Mouse (Mus musculus) adrenal gland, postnatal 25 days (tissue): ENCODE results near the gene Tmc7. TPM values are rescaled to one million over a fixed set of nuclear protein-coding genes. Genes with fewer than 3 reads are reported as not detected.

ENCODE experiments used
- DNase-seq: peaks from one replicate; pipeline ENCODE4 v3.0.0; 2021; ENCODE audit warnings: mixed read lengths
- total RNA-seq: library from RNA; stranded (reverse); gene quantifications from 2 replicates; pipeline ENCODE4 v1.2.3, GENCODE M21; 2021

Gene Tmc7
- total RNA-seq, 1 experiment from 2014 or later = 0.52 TPM

DNA sequence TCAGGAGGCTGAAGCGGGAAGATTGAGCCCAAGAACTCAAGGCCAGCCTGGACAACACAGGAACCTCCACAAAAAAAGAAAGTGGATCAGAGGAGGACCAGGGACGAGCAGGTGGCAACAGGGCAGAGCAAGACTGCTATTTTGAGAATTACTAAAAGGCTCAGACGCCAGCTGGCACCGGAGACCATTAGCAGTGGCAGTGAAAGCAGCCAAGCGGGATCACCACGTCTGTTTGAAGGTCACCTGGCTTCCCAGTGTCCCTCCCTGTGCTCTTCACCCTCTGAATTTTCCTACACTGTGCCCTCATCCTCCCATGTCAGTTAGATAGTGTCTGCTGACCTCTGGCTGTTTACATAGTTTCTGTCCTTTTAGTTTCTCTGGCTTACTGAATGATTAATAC is 1.3 kb upstream of the Tmc7 start:
- peak; percentile 24 for DNase-seq

GRCm38 (mm10) chr7:118584926-118585325 is 390 bp upstream of the Tmc7 start:
- no peak for DNase-seq

GRCm38 (mm10) chr7:118583821-118584220 is 715 bp downstream of the Tmc7 start:
- no peak for DNase-seq

DNA sequence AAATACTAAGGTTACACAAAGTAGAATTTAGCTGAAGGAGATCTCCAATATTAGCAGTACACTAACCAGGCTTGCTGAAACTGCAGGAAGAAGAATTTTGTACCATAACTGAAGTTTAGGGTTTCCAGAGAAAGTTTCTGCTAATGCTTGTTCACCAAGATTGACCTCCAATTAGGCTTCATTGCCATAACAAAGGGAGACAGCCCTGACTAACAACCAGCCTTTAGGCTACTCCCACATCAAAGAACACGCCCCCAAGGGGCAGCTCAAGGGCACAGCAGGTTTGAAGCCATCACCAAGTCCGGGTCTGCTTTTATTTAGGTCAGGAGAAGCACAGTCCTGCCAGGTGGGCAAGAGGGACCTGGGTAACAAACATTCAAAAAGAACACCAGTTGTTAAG is 4.6 kb downstream of the Tmc7 start:
- no peak for DNase-seq

- DNase-seq = no peak
Observed at GRCm38 (mm10) chr7:118578269-118578668, 6.3 kb downstream of the Tmc7 start.

DNA sequence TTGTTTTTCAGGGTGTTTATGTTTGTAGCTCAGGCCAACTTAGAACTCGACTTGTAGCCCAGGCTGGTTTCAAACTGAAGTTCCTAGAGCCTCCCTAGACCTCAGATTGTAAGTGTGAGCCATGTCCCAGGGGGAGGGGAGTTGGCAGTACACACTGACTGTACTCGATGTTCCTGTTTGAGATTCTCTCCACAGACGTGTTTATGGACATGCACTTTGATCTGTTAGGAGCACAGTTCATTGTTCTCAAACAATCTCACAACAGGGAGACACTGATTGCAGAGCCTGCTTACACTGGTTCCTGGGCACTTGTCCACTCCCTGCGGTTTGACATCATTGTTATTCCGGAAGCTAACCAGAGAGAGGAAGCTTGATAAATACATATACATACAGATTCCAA is 12.5 kb downstream of the Tmc7 start:
- no peak for DNase-seq

- no peak for DNase-seq
Observed at GRCm38 (mm10) chr7:118571350-118571749, 13.2 kb downstream of the Tmc7 start.

DNA sequence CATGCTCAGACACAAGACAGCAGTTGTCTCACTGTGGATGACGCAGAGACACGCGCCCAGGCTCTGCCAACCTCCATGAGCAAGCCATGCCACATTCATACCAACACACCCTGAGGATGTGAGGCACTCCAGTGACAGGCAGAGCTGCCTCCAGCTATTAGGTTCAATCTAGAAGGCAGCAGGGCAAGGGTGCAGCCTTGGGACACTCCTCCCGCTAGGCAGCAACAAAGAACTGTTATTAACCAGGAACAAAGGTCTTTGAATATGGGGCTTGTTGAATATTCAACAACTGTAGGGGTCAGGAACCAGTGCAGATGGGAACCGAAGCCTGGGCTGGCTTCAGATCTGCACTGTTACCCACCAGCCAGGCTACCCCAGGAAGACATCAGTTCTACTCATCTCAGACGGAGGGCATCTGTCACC is 15.4 kb downstream of the Tmc7 start:
- no peak for DNase-seq

DNA sequence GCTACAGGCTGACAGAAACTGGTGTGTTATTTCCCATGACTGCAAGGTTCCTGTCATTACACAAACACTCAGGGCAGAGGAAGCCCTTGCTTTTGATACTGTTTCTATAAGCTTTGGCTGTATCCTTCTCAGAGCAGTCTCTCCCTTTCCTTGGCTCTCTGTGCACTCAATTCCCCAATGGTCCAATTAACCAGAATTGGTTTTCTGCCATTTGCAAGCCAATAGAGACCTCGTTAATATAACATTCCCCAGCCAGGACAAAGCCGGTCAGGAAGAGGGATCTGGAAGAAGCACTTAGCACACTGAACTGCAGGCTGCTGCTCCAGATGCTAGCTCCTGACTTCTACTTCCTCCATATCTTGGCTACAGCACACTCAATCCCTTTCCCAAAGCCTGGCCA is 30.2 kb downstream of the Tmc7 start:
- no peak for DNase-seq

DNA sequence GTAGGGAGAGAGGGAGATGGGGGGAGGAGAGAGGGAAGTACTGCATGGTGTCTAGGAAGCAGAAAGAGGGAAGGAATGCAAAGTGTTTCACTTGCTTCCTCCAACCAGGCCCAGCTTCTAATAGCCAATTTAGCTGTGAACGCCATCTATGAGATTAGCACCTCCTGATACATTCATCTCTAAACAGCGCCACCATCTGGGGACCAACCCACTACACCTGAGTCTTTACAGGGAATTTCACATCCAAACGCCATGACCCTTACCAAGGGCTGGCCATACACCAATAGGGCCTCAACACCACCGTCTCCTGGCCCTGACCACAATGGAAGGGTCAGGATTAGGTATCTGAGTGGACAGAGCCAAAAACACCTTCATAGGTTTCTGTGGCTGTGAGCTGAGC is 30.7 kb downstream of the Tmc7 start:
- DNase-seq = no peak

- no peak for DNase-seq
Observed at GRCm38 (mm10) chr7:118547451-118547850, 37.1 kb downstream of the Tmc7 start.

GRCm38 (mm10) chr7:118544128-118544527 is 40.4 kb downstream of the Tmc7 start:
- no peak for DNase-seq

DNA sequence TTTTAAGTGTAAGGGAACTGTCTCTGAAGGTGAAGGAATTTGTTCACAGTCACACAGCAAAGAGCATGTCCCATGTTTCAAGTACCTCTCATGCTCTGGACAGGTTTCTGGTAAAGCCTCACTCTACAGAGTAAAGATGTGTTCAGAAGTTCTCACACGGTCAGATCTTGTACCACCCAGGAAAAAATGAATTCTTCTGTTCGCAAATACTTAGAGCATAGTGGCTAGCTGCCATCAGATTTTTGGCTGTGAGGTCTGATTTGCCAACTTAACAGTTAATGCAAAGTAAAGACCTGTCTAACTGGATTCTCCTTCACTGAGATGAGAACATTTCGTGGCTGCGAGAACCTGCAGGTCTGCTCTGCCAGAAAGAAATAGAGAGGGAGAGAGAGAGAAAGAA is 49.5 kb downstream of the Tmc7 start:
- DNase-seq = no peak

GRCm38 (mm10) chr7:118534326-118534725 is 50.2 kb downstream of the Tmc7 start:
- no peak for DNase-seq

DNA sequence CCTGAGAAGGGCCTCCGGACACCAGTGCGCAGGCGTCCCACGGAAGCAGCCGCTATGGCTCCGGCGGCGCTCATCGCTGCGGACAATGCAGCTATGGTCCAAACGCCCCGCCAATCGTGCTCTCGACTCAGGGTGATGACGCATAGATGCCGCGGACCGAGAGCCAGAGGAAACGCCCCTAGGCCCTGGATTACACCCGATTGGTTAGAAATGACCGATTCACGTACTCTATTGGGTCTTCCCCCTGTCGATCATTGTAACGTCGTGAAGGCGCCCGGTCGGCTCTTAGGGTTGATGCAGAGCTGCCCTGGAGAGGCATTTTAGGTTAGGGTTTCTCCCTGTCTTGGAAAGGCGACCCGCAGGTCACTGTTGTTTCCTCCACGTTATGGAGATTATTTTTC is 51.4 kb downstream of the Tmc7 start, which contains the start of gene Coq7:
TSS of gene Coq7 (minus strand) at position 179 of the 401 bp plus-strand sequence.
- peak; percentile 89 for DNase-seq

DNA sequence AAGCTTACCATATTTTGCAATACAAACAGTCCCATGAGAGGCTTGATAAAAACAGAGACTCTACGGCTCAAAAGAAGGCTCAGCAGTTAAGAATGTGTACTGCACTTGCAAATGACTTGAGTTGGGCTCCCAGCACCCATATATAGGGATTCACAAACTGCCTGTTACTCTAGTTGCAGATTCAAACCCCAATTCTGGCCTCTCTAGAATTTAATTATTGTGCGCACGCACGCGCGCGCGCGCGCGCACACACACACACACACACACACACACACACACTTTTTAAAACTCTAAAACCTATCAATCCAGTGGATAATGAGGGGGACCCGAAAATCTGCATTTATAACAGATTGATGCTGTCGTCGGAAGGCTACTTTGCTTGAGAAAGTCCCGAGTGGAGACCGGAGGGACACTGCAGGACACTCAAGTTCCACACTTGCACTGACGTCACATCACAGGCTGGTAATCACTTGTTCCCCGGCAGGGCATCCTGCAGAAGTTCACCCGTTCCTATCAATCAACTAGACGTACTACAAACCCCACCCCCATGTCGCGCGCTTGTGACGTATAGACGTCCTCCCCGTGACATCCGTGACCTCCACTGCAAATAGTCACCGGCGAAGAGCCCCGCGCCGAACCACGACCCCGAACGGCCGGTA is 51.9 kb downstream of the Tmc7 start:
- DNase-seq = peak; percentile 97

GRCm38 (mm10) chr7:118526967-118527366 is 57.6 kb downstream of the Tmc7 start:
- no peak for DNase-seq

- no peak for DNase-seq
Observed at GRCm38 (mm10) chr7:118522077-118522476, 62.5 kb downstream of the Tmc7 start.

DNA sequence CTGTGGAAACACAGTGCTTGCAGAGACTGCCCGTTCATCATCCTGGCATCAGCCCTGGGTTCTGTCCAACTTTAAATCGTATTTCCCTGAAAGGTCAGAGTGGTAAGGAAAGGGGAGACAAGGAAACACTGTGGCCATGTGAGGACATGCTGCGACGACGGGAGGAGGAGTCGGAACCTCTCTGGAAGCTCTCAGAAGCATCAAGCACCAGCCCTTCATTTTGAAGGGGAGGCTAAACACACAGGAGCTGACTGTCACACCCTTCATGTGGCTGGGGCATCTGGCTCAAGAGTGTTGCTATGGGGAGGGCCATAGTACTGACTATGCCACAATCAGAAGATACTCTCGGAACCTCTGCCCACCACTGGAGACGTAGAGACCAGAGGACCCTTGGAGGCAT is 64.9 kb downstream of the Tmc7 start:
- no peak for DNase-seq

DNA sequence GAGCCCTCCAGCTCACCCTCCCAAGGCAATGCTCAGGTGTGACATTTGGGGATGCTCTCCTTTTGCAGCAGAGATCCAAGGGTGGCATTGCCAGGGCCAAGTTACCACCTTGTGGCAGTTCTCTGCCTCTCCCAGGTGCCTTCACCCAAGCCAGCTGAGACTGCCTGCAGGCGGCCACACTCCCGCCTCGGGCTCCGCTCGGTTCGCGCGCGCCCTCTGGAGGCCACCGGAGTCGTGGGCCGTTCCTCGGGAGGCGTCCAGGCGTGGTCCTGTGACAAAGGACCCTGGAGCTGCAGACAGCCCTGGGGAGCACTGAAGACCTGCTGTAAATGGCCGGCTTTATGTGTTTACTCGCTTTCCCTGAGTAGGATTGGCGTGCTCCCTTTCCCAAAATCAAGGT is 65.8 kb downstream of the Tmc7 start:
- DNase-seq = peak; percentile 86

DNA sequence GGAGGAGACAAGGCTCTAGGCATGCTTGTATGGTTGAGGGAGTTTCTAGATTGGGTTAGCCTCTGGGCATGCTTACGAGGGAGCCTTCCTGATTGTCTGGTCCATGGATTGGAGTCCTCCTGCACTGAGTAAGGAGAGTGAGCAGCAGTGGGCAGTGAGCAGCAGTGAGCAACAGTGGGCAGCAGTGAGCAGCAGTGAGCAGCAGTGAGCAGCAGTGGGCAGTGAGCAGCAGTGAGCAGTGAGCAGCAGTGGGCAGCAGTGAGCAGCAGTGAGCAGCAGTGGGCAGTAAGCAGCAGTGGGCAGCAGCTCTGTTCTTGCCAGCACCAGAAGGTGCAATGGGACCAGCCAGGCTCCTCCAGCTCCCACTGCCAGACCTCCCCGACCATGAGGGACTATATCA is 66.7 kb downstream of the Tmc7 start:
- no peak for DNase-seq

- no peak for DNase-seq
Observed at GRCm38 (mm10) chr7:118508556-118508955, 76.0 kb downstream of the Tmc7 start.

- no peak for DNase-seq
Observed at GRCm38 (mm10) chr7:118503844-118504243, 80.7 kb downstream of the Tmc7 start.

- no peak for DNase-seq
Observed at GRCm38 (mm10) chr7:118502333-118502732, 82.2 kb downstream of the Tmc7 start.
